Mouse (Mus musculus) urinary bladder, postnatal 10 days (tissue): ENCODE measurements at regions not wholly inside any gene's neighbourhood (a gene's known extent, or its start where the extent isn't known, plus 50 kb on each side); places are given as distances from the start of the nearest gene placed in this dataset.

Experiments used
- DNase-seq: peaks from one replicate; pipeline ENCODE4 v3.0.0; 2022; ENCODE audit warnings: low spot score

GRCm38 (mm10) chr1:35588939-35589338, 479.3 kb upstream of the Hs6st1 start:
- no peak for DNase-seq

- DNase-seq, result no peak
Measured at GRCm38 (mm10) chr1:35600847-35601246, 467.4 kb upstream of the Hs6st1 start.

GRCm38 (mm10) chr1:35615131-35615530, 453.1 kb upstream of the Hs6st1 start:
- no peak for DNase-seq

GRCm38 (mm10) chr1:35619476-35619875, 448.7 kb upstream of the Hs6st1 start:
- no peak for DNase-seq

- DNase-seq, result no peak
Measured at GRCm38 (mm10) chr1:35642595-35642994, 425.6 kb upstream of the Hs6st1 start.

GRCm38 (mm10) chr1:35653119-35653956, 414.9 kb upstream of the Hs6st1 start:
- DNase-seq, result no peak

- DNase-seq, result no peak
Measured at GRCm38 (mm10) chr1:35663006-35663405, 405.2 kb upstream of the Hs6st1 start.

- DNase-seq, result no peak
Measured at GRCm38 (mm10) chr1:35673524-35673923, 394.7 kb upstream of the Hs6st1 start.

GRCm38 (mm10) chr1:35673992-35674391, 394.2 kb upstream of the Hs6st1 start:
- DNase-seq, result no peak

- DNase-seq, result no peak
Measured at GRCm38 (mm10) chr1:35682511-35682949, 385.7 kb upstream of the Hs6st1 start.

- no peak for DNase-seq
Measured at GRCm38 (mm10) chr1:35685651-35686050, 382.5 kb upstream of the Hs6st1 start.

- no peak for DNase-seq
Measured at GRCm38 (mm10) chr1:35694349-35694748, 373.9 kb upstream of the Hs6st1 start.

GRCm38 (mm10) chr1:35694775-35695591, 373.2 kb upstream of the Hs6st1 start:
- no peak for DNase-seq

GRCm38 (mm10) chr1:35697218-35697617, 371.0 kb upstream of the Hs6st1 start:
- DNase-seq, result no peak

GRCm38 (mm10) chr1:35697834-35698500, 370.2 kb upstream of the Hs6st1 start:
- DNase-seq, result no peak

- no peak for DNase-seq
Measured at GRCm38 (mm10) chr1:35702585-35702984, 365.6 kb upstream of the Hs6st1 start.

GRCm38 (mm10) chr1:35706336-35706735, 361.9 kb upstream of the Hs6st1 start:
- no peak for DNase-seq

- DNase-seq, result no peak
Measured at GRCm38 (mm10) chr1:35708176-35708788, 359.9 kb upstream of the Hs6st1 start.

GRCm38 (mm10) chr1:35709214-35709613, 359.0 kb upstream of the Hs6st1 start:
- DNase-seq, result no peak

GRCm38 (mm10) chr1:35713961-35714360, 354.2 kb upstream of the Hs6st1 start:
- DNase-seq, result no peak

GRCm38 (mm10) chr1:35715931-35716330, 352.3 kb upstream of the Hs6st1 start:
- DNase-seq, result no peak

- no peak for DNase-seq
Measured at GRCm38 (mm10) chr1:35717166-35717565, 351.0 kb upstream of the Hs6st1 start.
